Mouse (Mus musculus) bone marrow, adult 2 months (tissue): ENCODE results near the gene Tspan3.

Source experiments
- CTCF ChIP-seq: fragments of 200-500 bp; IDR thresholded peaks from 2 replicates; pipeline ENCODE4 v1.5.1; 2011; ENCODE audit warnings: low read length, control low read depth; ENCODE audit not compliant: control insufficient read depth, insufficient read depth
- POLR2A ChIP-seq: fragments of 200-500 bp; IDR thresholded peaks from 2 replicates; pipeline ENCODE4 v1.6.1; 2011; ENCODE audit warnings: low read depth, mild to moderate bottlenecking, control low read depth, low read length, borderline replicate concordance; ENCODE audit not compliant: control insufficient read depth

DNA sequence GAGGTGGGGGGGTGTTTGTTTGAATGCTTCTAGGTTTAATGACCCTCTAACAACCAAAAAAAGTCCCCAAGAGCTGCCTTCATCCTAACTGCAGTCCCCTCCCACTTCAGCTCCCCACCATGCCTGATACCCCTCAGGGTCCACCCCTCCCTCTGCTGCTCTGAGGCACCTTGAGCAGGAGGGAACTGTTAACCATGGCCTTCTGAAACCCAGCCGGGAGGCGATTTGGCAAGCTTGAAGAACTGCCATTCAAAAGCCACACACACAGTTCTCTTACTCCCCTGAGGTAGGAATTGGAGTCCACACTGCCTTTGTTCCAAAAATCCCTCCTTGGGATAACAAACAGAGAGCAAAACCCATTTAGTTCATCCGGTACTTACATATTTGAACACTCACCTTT is 29.9 kb upstream of the Tspan3 start:
- TF ChIP-seq POLR2A = no peak
- TF ChIP-seq CTCF = no peak
